Mouse (Mus musculus) gastrocnemius, adult 8-10 months (tissue): ENCODE measurements around the gene Olfr1381. TPM values are rescaled to one million over a fixed set of nuclear protein-coding genes. Genes with fewer than 3 reads are reported as not detected.
"Not testable (repeated sequence)": the region's sequence is repeated elsewhere in the genome, so short reads cannot be mapped to it uniquely, and the experiment has no call there.

Experiments
- DNase-seq, 2 experiments: peaks; one replicate each; pipeline ENCODE4 v3.0.0; 2022; ENCODE audit warnings: low spot score in 2 of 2
- total RNA-seq, 4 experiments: library from RNA; stranded (reverse); gene quantifications; 2 replicates each; pipeline ENCODE4 v1.2.4; 2022

Gene Olfr1381
- total RNA-seq: not detected

- DNase-seq: not testable (repeated sequence)
These were observed at the start of gene Olfr1381 for GRCm38 (mm10) chr11:49543149-49543548. TSS of gene Olfr1381 (plus strand) at chr11:49543449.

GRCm38 (mm10) chr11:49518086-49518485 lies 25.2 kb upstream of the Olfr1381 start:
- DNase-seq: no peak

GRCm38 (mm10) chr11:49519348-49519747 lies 23.9 kb upstream of the Olfr1381 start, which contains the start of gene Olfr1383:
TSS of gene Olfr1383 (plus strand) at chr11:49519648.
- no peak for DNase-seq

GRCm38 (mm10) chr11:49527947-49528346 lies 15.3 kb upstream of the Olfr1381 start, which contains the start of gene Olfr1382:
TSS of gene Olfr1382 (plus strand) at chr11:49528247.
- no peak for DNase-seq

- no peak for DNase-seq
These were observed 10.5 kb upstream of the Olfr1381 start for GRCm38 (mm10) chr11:49532761-49533160.

- DNase-seq: not testable (repeated sequence)
These were observed 6.6 kb upstream of the Olfr1381 start for GRCm38 (mm10) chr11:49536631-49537030.

- DNase-seq: not testable (repeated sequence)
These were observed 10.8 kb downstream of the Olfr1381 start for GRCm38 (mm10) chr11:49554033-49554432.

- not testable (repeated sequence) for DNase-seq
These were observed 13.3 kb downstream of the Olfr1381 start, which contains the start of gene Olfr1380 for GRCm38 (mm10) chr11:49556578-49556977. TSS of gene Olfr1380 (plus strand) at chr11:49556878.

GRCm38 (mm10) chr11:49575054-49575453 lies 31.8 kb downstream of the Olfr1381 start:
- not testable (repeated sequence) for DNase-seq

- DNase-seq: not testable (repeated sequence)
These were observed 37.2 kb downstream of the Olfr1381 start for GRCm38 (mm10) chr11:49580452-49580851.

- DNase-seq: no peak
These were observed 47.0 kb downstream of the Olfr1381 start for GRCm38 (mm10) chr11:49590213-49590612.

GRCm38 (mm10) chr11:49597149-49597548 lies 53.9 kb downstream of the Olfr1381 start:
- not testable (repeated sequence) for DNase-seq

Other genes starting within 250 kb of the Olfr1381 start
- gene Olfr10, start 238.7 kb upstream of the Olfr1381 start, total RNA-seq: not detected
- not detected for gene Olfr1391, start 220.7 kb upstream of the Olfr1381 start, total RNA-seq
- gene Olfr1390, start 208.3 kb upstream of the Olfr1381 start, total RNA-seq: not detected
- not detected for gene Olfr1389, start 120.4 kb upstream of the Olfr1381 start, total RNA-seq
- under 1 TPM in 3 of 4 experiments, not detected in 1; 0.08 to 0.17 (median 0.10) TPM for gene Olfr1388, start 106.8 kb upstream of the Olfr1381 start, total RNA-seq
- gene Olfr1387, start 88.1 kb upstream of the Olfr1381 start, total RNA-seq: not detected
- gene Olfr1386, start 78.4 kb upstream of the Olfr1381 start, total RNA-seq: not detected
- not detected for gene Olfr1385, start 54.4 kb upstream of the Olfr1381 start, total RNA-seq
- not detected for gene Olfr1384, start 36.7 kb upstream of the Olfr1381 start, total RNA-seq
- under 1 TPM in 1 of 4 experiments, not detected in 3; 0.47 TPM for gene Olfr1383, start 23.8 kb upstream of the Olfr1381 start, total RNA-seq
- gene Olfr1382, start 15.2 kb upstream of the Olfr1381 start, total RNA-seq: under 1 TPM in 1 of 4 experiments, not detected in 3; 0.07 TPM
- not detected for gene Olfr1380, start 13.4 kb downstream of the Olfr1381 start, total RNA-seq
- 1 to 10 TPM; 2.1 to 2.4 (median 2.3) TPM for gene Flt4, start 65.8 kb downstream of the Olfr1381 start, total RNA-seq
- not detected for gene Scgb3a1, start 120.2 kb downstream of the Olfr1381 start, total RNA-seq
- gene Cnot6, start 169.3 kb downstream of the Olfr1381 start, total RNA-seq: 10 to 100 TPM in 2 of 4 experiments, 1 to 10 TPM in 2; 7.9 to 14.0 (median 9.8) TPM